Mouse (Mus musculus): ENCODE data around the gene Csad.
"Not testable (repeated sequence)": the region's sequence is repeated elsewhere in the genome, so short reads cannot be mapped to it uniquely, and the experiment has no call there.

The Csad gene

GRCm38 (mm10) chr15:102235371-102236027 lies 31.0 kb upstream of the Csad start:
- DNase-seq (ENCODE audit: low read depth) = no peak

GRCm38 (mm10) chr15:102233896-102234295 lies 29.4 kb upstream of the Csad start:
- DNase-seq (ENCODE audit: low read depth) = peak; percentile 79

GRCm38 (mm10) chr15:102232764-102233163 lies 28.2 kb upstream of the Csad start:
- no peak for DNase-seq (ENCODE audit: low read depth)

- peak; percentile 77 for DNase-seq (ENCODE audit: low read depth)
Measured at GRCm38 (mm10) chr15:102231748-102232147, 27.2 kb upstream of the Csad start, which contains the start of gene Itgb7. Gene Itgb7, minus strand, starts transcription at chr15:102231944.

GRCm38 (mm10) chr15:102230408-102231321 lies 26.1 kb upstream of the Csad start:
- peak; percentile 85 for DNase-seq (ENCODE audit: low read depth)

- not testable (repeated sequence) for DNase-seq (ENCODE audit: low read depth)
Measured at GRCm38 (mm10) chr15:102225619-102226018, 21.1 kb upstream of the Csad start.

GRCm38 (mm10) chr15:102224992-102225617 lies 20.6 kb upstream of the Csad start:
- DNase-seq (ENCODE audit: low read depth) = peak; percentile 90

GRCm38 (mm10) chr15:102224186-102224991 lies 19.9 kb upstream of the Csad start:
- peak; percentile 79 for DNase-seq (ENCODE audit: low read depth)

GRCm38 (mm10) chr15:102222386-102222785 lies 17.9 kb upstream of the Csad start:
- DNase-seq (ENCODE audit: low read depth) = no peak

- no peak for DNase-seq (ENCODE audit: low read depth)
Measured at GRCm38 (mm10) chr15:102217325-102217724, 12.8 kb upstream of the Csad start.

- no peak for DNase-seq (ENCODE audit: low read depth)
Measured at GRCm38 (mm10) chr15:102216459-102217228, 12.1 kb upstream of the Csad start.

- DNase-seq (ENCODE audit: low read depth) = no peak
Measured at GRCm38 (mm10) chr15:102215624-102216023, 11.1 kb upstream of the Csad start.

- no peak for DNase-seq (ENCODE audit: low read depth)
Measured at GRCm38 (mm10) chr15:102214132-102214531, 9.6 kb upstream of the Csad start.

- DNase-seq (ENCODE audit: low read depth) = no peak
Measured at GRCm38 (mm10) chr15:102211895-102212294, 7.4 kb upstream of the Csad start.

GRCm38 (mm10) chr15:102210816-102211215 lies 6.3 kb upstream of the Csad start:
- no peak for DNase-seq (ENCODE audit: low read depth)

- DNase-seq (ENCODE audit: low read depth) = no peak
Measured at GRCm38 (mm10) chr15:102209114-102209513, 4.6 kb upstream of the Csad start.

- DNase-seq (ENCODE audit: low read depth) = peak; percentile 62
Measured at GRCm38 (mm10) chr15:102208092-102208561, 3.6 kb upstream of the Csad start.

- no peak for DNase-seq (ENCODE audit: low read depth)
Measured at GRCm38 (mm10) chr15:102207351-102207750, 2.8 kb upstream of the Csad start.

GRCm38 (mm10) chr15:102205779-102206178 lies 1.3 kb upstream of the Csad start:
- DNase-seq (ENCODE audit: low read depth) = no peak

- peak; percentile 80 for DNase-seq (ENCODE audit: low read depth)
Measured at GRCm38 (mm10) chr15:102203835-102204381, 616 bp downstream of the Csad start.
